Mouse (Mus musculus) embryo, embryonic 11.5 days (tissue): ENCODE data around the gene Tmem164.

Source experiments
- DNase-seq: peaks from one replicate; pipeline ENCODE4 v3.0.0-alpha.2; 2012; ENCODE audit warnings: low read depth, low spot score

The Tmem164 gene

DNA sequence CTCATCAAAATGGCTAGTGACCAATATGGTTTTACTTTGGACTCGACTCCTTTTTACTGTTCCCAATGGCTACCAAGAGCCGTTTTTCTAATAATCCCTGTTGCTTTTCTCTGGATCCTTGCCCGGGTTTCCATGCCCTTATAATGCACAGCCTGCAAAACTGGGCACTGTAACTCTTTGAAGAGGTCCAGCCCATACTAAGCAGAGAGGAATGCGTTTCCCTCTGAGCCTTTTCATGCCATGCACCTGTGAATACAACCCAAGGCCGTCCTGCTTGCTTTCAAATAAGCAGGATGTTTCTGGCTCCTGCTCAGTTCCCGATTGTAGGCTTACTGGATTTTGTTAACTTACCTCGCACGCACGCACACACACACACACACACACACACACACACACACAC, 7.3 kb downstream of the Tmem164 start:
- no peak for DNase-seq

DNA sequence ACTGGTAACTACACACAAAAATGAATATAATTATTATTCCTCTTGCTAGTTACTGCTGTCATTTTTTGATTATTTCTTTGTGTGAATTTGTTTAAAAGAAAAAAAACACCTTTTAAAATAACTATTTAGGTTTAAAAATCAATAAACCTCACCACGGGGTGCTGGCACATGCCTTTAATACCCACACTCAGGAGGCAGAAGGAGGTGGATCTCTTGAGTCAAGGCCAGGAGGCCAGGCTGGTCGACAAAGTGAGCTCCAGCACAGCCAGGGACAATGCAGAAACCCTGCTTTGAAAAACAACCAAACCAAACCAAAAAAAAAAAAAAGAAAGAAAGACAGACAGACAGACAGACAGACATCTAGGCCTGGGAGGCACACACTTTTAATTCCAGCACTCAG, 12.1 kb downstream of the Tmem164 start:
- DNase-seq, result no peak

DNA sequence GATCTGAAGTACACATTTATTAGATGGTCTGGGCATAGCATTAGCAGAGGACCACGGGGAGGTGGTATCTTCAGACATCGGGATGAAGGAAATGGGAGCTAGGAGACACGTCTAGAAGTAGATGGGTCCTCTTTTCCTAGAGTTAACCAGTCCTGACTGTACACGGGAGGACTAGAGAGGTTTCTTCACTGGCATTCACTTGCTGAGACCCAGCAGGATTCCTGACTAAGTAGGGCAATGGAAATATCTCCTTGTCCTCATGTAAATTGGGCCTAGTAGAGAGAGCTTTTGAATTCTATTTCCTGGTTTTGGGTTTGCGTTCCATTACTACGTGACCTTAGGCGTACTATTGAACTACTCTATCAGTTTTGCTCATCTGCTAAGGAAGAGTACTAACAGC, 13.1 kb downstream of the Tmem164 start:
- DNase-seq, result no peak

DNA sequence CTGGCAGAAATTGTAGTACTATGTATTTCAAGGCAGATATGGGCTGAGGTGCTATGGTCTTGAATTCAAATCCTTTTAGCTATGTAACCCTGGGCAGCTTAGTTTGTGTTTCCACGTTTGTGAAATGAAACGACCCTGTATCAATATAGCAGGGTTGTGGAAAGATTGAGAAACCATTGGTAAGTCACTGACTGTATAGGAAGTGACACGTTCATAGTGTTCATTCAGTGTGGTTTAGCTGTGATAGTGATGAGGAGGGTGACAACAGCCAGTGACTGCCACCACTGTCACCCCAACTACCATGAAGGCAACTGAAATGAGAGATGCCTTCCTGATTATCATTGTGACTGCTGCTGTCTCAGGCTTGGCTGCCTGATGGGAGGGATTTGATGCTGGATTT, 13.7 kb downstream of the Tmem164 start:
- no peak for DNase-seq

DNA sequence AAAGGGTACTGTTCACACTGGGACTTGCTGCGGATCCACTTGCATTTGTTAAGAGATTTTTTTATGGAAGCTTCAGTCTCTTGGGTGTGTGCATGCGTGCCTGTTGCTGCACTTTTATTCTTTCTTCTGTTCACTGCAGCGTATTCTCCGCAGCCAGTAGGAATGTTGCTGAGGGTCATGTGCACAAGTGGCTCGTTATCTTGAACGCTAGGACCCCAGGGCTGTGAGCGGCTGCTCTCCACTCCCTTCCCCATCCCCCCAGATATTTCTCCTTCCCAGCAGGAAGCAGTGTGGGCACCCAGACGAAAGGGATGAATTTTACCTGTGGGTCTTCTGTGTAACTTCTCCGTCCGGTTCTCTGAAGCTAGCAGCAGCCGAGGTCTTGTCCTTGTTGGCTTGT, 15.6 kb downstream of the Tmem164 start:
- DNase-seq, result no peak

DNA sequence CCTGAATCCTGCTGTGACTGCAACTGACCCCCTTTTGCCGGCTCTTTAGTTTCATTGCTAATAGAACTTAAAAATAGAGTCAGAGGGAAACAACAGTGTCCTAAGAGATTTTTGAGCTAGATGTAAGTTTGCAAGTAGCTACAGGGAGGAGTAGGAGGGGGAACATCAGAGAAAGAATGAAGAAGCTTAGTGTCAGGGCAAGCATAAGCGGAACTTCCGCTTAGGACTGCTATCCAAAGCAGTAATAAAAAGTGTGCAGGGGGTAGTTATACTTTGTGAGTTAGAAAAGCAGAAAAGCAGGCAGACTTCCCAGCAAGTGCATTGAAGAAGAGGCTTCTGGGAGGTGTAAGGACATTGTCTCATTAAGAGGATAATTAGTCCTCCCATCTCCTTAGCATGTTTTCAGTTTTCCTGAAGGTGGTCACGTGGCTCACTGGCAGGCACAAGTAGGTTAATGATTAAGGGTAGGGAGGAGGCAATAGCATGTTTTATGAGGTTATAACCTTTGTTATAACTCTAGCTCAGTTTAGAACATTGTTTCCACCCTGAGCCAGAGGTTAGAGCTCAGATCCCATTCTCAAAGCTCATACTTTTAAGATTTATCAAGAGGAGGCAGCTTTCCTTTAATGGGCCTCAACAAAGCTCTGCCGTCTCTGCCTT, 16.5 kb downstream of the Tmem164 start:
- DNase-seq, result no peak

DNA sequence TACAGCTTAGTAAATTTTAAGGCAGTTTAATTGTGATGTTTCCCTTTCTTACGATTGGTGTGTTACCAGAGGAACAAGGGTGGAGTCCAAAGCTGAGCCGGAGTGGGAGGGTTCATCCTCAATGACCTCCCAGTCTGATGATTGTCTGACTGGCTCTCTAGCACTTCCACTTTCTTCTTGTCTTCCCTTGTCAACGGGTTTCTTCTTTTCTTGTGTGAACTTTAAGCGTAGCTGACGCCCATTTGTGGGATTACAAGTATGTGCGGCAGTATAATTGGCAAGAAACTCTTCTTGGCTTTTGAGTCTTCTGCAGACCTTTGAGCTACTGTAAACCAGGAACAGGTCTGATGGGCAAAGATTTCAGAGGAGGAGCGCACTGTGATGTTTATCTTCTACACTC, 17.0 kb downstream of the Tmem164 start:
- DNase-seq, result no peak

DNA sequence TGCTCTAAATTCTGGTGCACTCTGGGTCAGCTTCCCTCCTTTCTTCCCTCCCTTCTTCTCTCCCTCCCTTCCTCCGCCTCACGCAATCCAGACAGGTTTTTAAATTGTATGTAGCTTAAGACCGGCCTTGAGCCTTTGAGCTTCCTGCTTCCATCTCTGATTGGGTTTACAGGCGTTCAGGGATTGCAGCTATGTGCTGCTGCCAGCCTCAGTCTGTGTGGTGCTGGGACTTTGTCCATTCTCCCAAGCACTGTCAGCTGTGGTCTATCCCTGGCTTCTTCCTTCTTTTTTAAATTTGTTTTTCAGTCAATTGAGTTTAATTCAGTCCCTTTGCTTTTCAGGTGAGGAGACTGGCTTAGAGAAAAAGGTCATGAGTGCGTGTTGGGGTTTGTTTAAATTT, 20.9 kb downstream of the Tmem164 start:
- DNase-seq, result no peak

DNA sequence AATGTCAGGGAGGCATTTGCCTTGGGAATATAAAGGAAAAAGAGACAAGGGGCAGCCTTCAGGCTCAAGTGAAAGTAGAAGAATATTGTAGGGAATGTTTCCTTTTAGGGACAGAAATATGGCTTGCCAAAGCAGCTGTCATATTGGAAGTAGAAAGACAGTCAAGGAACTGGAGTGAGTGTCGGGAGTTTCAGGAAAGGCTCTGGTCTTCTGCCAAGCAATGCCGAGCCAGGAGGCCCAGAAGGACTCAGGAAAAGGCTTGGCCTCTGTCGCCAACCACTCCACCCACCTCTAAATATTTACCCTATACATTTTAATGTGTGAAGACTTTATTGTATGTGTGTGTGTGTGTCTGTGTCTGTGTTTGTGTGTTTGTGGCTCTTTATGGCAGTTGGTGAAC, 21.4 kb downstream of the Tmem164 start:
- no peak for DNase-seq

DNA sequence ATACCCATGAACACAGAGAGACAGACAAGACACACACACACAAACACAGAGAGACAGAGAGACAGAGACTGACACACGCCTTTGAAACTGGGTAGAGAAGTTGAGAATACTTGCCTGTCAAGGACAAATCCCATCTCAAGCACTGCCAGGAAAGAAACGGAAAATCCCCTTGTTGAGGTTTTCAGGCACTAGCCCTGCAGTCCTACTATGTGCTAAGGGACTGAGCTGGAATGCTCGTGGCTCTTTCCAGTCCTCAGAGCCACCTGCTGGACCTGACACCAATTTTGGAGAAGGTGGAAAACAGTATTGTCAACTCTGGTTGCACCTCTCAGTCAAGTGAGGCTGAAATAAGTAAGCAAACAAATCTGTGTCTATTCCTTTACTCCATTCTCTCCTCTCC, 22.7 kb downstream of the Tmem164 start:
- no peak for DNase-seq

DNA sequence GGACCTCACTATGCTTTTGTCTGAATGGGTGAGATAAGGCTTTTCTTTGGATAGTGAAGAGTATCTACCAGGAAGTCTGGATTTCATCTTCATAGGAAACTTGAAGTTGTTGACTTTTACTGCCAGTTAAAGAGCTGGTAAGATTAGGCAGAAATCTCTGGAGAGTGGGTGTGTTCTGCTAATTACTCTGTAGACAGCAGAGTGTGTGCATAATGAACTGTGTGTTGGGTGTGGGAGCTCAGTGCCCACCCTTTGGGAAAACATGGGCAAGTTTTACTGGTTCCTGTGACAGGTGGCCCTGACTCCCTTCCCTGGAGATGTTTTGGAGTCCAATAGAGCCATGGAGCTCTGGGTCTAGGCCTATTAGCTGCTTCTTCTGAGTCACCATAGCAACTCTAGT, 27.1 kb downstream of the Tmem164 start:
- no peak for DNase-seq

DNA sequence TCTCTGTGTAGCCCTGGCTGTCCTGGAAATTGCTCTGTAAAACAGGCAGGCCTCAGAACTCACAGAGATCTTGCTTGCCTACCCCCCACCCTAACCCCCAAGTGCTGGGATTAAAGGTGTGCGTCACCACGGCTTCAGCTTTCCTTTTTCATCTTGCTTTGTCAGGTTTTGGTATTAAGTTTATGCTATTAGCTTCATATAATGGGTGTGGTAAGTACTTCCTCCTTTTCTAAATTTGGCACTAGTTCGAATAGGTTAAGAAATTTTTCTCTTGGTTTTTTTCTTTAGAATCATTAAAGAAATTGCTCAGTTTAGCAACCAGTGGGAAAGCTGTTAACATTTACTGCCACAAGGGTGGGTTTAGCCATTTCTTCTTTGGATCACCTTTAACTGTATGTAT, 34.8 kb downstream of the Tmem164 start:
- no peak for DNase-seq

DNA sequence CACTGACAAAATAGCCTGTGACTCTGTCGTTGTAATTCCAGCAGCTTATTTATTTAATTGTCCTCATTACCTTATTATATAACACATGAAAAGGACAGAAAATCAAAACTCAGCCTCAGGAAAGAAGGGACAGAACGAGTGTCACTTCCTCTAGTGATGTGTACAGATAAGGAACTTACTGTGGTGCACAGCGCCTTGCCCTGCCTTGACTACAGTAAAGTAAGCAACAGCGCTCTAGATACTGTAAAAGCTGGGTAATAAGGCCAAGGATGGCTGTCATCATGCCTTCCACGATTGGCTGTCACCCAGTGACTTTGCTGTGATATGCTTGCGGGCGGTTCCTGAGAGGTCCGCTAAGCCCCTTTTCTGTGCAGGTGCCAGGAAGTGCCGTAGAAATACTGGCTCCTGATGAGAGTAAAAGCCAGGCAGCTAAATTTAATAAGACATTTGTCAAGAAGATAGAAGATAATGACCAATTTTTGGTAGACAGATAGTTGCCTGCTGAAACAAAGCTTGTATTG, 36.8 kb downstream of the Tmem164 start:
- no peak for DNase-seq

DNA sequence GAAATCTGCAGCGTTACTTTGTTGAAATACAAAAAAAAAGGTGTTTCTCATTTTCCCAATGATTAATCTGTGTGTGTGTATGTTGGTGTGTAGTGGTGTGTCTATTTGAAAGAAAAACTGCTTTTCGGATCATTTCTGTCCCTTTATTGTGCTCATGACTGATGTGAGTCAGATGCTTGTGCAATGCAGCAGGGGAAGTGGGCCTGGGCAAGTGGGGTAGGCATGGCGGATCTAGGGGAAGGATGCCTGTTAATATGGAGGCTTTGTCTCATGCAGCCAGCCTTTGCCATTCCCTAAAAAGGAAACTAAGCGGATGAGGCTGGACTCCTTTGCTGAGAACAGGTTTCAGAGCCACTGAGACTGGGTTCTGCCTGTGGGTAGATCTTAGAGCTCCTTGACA, 37.6 kb downstream of the Tmem164 start:
- DNase-seq, result no peak

DNA sequence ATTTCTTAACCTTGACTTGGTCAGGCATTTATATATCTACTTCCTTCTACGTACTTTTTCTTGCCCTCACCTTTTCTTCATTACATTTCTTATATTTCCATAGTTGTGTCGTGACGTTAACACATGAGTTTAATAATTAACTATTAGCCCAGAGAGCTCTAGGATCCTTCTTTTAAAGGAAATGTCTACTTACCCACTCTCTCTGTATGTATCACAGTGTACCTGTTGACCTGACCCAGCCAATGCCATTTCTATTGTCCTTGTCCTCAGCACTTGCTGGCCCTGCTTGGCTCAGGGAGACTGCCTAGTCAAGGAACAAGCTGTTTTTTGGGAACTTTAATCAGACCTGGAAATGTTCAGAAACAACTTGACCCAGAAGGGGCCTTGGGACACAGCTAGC, 40.7 kb downstream of the Tmem164 start:
- DNase-seq, result no peak

DNA sequence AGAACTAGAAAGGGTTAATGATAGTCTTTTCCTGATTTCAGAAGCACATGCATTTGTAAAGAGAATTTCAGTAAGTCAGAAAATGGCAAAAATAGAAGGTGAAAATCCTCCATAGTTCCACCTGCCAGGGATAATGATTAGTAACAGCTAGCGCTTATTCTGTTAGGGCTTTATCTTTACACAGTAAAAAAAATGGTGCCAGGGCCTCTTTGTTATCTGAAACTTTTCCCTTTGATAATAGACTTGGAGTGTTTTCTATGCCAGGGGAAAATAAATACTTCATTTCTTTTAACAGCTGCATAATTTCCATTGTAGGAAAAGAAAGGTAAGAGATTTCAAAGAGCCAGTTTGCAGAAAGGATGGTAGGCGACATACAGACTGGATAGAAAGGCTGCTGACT, 43.0 kb downstream of the Tmem164 start:
- DNase-seq, result no peak

DNA sequence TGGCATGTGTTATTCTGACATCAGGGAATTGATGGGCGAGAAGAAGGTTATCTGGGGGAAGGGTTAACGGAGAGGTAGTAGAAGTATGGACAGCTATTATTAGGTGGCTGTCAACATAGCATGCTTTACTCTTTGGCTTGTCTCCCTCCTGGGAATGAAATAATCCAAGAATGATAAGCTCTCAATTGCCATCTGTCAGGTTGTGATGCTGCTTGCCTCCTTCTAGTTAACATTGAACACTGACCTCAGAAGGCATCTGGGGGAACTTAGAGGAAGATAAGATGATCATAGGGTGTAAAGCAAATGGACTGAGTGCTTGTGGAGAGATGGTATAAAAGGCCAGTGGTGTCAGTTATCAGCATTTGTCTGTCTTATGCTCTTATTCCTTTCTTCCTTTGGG, 44.4 kb downstream of the Tmem164 start:
- no peak for DNase-seq

DNA sequence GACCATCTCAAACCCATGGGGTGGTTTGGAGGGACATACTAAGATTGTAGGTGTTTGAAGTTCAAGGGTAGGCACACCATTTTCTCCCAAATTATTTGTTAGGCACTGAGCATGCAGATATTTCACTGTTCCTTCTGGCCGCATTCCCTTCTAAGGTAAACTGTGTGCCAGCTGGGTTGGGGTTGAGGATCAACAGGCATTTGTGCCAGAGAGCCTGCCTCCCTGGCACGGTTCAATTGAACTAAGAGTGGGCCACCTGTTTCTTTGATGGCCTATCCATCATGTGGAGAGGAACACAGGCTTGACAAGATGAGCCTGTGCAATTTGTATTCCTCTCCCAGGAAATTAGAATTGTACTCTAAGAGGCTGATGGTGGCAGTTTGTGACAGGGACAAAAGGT, 45.1 kb downstream of the Tmem164 start:
- no peak for DNase-seq

DNA sequence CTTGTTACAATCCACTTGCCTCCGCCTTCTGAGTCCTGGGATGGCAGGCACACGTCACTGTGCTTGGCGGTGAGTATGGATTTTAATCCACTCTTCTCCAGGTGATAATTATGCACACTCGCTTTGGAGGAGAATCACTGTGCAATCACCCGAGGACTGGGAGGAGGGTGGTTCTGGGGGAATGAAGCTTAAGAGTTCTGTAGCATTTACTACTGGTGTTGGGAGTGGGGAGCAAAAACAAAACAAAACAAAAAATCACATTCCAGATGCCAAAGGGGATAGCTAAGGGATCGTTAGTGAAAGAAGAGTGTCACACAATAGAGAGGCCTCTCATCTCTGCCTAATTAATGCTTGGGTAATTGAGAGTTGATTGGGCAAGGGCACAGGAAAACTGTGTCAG, 46.6 kb downstream of the Tmem164 start:
- DNase-seq, result no peak

DNA sequence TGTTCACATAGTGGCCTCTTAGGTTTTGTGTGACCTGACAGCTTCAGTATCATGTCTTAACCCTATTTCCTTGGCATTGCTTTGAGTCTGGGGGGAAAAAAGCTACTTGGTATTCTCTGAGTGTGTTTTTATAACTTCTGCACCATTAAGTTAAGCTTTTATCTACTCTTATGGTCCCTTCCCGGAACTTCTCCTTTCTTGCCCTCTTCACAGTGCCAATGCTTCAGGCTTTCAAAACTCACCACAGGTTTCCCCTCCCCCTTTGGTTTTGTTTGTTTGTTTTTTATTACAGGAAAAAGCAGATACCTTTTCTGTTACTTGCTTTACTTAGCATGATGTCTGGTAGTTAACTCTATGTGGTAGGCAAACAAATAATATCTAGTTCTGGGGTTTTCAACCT, 47.8 kb downstream of the Tmem164 start:
- no peak for DNase-seq

DNA sequence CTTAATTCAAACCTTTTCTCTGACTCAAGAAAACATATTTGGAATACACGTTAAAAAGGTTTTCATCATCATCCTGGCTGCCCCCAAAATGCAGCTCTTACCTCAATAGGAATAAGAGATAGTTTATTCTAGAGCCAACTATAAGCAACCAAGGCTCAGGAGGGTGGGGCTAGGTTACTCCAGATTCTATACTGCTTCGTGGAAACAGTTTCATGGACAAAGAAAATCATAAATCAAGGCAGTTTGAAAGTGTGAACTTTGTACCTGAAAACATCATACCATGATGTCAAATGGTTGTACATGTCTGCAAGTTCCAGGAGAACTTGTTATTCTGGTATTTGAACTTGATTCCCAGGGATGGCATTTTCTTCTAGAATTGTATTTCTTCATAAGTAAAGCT, 48.3 kb downstream of the Tmem164 start:
- DNase-seq, result no peak

DNA sequence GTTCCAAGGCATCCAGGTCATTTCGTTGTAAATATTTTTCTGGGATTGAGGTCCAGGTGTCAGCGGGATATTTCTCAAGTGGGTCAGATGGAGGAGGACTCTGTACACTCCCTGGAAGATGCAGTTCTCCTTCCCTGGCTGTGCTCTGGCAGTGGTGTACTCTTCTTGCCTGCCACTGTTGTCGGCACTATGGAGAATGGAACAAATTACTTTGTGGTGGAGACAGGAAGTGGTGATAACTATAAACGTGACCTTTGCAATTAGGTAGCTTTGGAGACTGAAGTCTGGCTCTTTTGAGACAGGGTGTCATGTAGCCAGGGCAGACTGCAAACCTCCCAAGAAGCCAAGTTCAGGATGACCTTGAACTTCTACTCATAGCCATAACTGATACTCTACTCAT, 55.9 kb downstream of the Tmem164 start:
- no peak for DNase-seq

DNA sequence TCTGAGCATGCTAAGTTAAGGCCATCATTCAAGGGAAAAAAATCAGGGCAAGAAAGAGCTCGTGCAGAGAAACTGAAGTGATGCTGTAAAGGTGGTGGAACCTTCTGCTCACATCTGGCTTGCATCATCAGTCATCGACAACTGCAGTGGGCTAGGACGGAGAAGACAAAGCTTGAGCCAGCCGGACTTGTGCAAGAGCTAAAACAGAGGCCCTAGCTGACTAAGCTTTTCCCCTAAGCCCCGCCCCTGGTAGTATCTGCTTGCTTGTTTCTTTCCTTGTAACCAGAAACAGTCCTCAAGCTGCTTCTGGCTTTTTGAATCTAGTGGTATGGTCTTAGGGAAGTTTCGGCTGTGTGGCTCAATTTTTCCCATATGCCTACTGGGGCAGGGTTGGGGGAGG, 56.5 kb downstream of the Tmem164 start:
- peak; percentile 9 for DNase-seq

DNA sequence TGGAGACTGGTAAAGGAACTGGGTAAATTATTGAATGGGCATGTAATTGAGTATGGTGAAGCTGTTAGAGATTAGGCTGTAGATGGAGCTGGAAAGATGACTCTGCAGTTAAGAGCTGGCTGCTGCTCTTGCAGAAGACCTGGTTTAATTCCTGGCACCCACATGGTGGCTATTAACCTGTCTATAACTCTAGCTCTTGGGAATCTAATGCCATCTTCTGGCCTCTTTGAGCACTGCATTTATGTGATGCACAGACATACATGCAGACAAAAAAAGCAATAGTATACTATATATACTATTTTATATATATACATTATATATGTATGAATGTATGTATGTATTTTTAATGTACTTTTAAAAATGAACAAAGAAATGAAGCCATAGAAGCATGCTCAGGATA, 66.2 kb downstream of the Tmem164 start:
- no peak for DNase-seq
